In genomic region chr19:57136228-57136627, GRCm38 (mm10) we compare ENCODE assay signal across 8 mouse cellular contexts.
A peak's percentile ranks its signal among the peaks of the same experiment; 100 is the strongest.
DNase-seq lines count a peak whose midpoint lies in the region; ATAC-seq and TF ChIP-seq lines count a peak whose summit lies in the region.

No protein-coding gene starts in this region.

- H3K36me3 ChIP-seq in forebrain, embryonic 15.5 days = no peaks in the 10 kb centered on the region
- peaks cover 5% of the 10 kb centered on the region; the same call in 1 of the 2 replicates for H3K36me3 ChIP-seq in intestine, postnatal 0 days (ENCODE audit: control insufficient read depth, insufficient read depth)
- H3K36me3 ChIP-seq in lung, embryonic 16.5 days (ENCODE audit: control insufficient read depth, insufficient read depth, low read length) = 0 out of 2 replicates have a peak, but pooled peaks cover 5% of the 10 kb centered on the region

- no peaks in the 10 kb centered on the region for H3K27me3 ChIP-seq in forebrain, embryonic 15.5 days
- no peaks in the 10 kb centered on the region for H3K27me3 ChIP-seq in intestine, postnatal 0 days (replicated peaks; ENCODE audit: control insufficient read depth, insufficient read depth, low read length)
- no peaks in the 10 kb centered on the region for H3K27me3 ChIP-seq in lung, embryonic 16.5 days (ENCODE audit: control insufficient read depth, insufficient read depth, low read depth, low read length)

- peak; percentile 76 for DNase-seq in 3T3-L1 (ENCODE audit: low read depth, low spot score)
- peak; percentile 77 to 86 for DNase-seq in CD8-positive naive resting alpha-beta T cell, adult 2 months (ENCODE audit: low read depth in 2 of 2, low spot score in 2 of 2)
- peak; percentile 9 for DNase-seq in c-Kit-positive CD71-positive TER-119-positive erythroid progenitor cells, embryonic 14.5 days (ENCODE audit: low spot score)
- peak; percentile 53 for DNase-seq in ovary, postnatal 36 days (ENCODE audit: low spot score)

- no peak overlapping the region for H3K4me2 ChIP-seq in forebrain, embryonic 15.5 days (replicated peaks)
- no peak overlapping the region for H3K4me2 ChIP-seq in intestine, postnatal 0 days (replicated peaks; ENCODE audit: low read depth)
- H3K4me2 ChIP-seq in lung, embryonic 16.5 days (ENCODE audit: low read depth, low read length) = no peak overlapping the region

- H3K9ac ChIP-seq in forebrain, embryonic 15.5 days (replicated peaks) = no peak overlapping the region
- H3K9ac ChIP-seq in intestine, postnatal 0 days (ENCODE audit: low read depth, low read length) = no peak overlapping the region
- no peak overlapping the region for H3K9ac ChIP-seq in lung, embryonic 16.5 days (ENCODE audit: low read length)

- no peak overlapping the region for H3K27ac ChIP-seq in forebrain, embryonic 15.5 days (replicated peaks)
- no peak overlapping the region for H3K27ac ChIP-seq in intestine, postnatal 0 days (ENCODE audit: low read depth, low read length)
- H3K27ac ChIP-seq in lung, embryonic 16.5 days (ENCODE audit: low read length) = no peak overlapping the region

- no peaks in the 10 kb centered on the region for H3K9me3 ChIP-seq in forebrain, embryonic 15.5 days
- no peaks in the 10 kb centered on the region for H3K9me3 ChIP-seq in intestine, postnatal 0 days (ENCODE audit: control insufficient read depth)
- no peaks in the 10 kb centered on the region for H3K9me3 ChIP-seq in lung, embryonic 16.5 days (ENCODE audit: control insufficient read depth, low read length)

- 28% methylated on average over 7 of the region's 7 CpGs for WGBS in forebrain, embryonic 15.5 days
- 60% methylated on average over 7 of the region's 7 CpGs for WGBS in intestine, postnatal 0 days
- WGBS in lung, embryonic 16.5 days = 42% methylated on average over 7 of the region's 7 CpGs

- H3K4me1 ChIP-seq in forebrain, embryonic 15.5 days = peaks cover 26% of the 10 kb centered on the region
- H3K4me1 ChIP-seq in intestine, postnatal 0 days (replicated peaks; ENCODE audit: control insufficient read depth, insufficient read depth, low read length) = no peaks in the 10 kb centered on the region
- H3K4me1 ChIP-seq in lung, embryonic 16.5 days (replicated peaks; ENCODE audit: control insufficient read depth, insufficient read depth, low read length) = peaks cover 14% of the 10 kb centered on the region

- no peak overlapping the region for H3K4me3 ChIP-seq in forebrain, embryonic 15.5 days
- no peak overlapping the region for H3K4me3 ChIP-seq in intestine, postnatal 0 days (ENCODE audit: low read depth, low read length)
- H3K4me3 ChIP-seq in lung, embryonic 16.5 days (ENCODE audit: low read length) = no peak overlapping the region

- peak; percentile 87 for TF ChIP-seq CTCF in intestine, postnatal 0 days (IDR thresholded peaks at IDR 0.05; ENCODE audit: low read depth)

- ATAC-seq in forebrain, embryonic 15.5 days (replicated peaks) = peak; percentile 30; the same call in 1 of the 2 replicates
- peak; percentile 47; the same call in 1 of the 2 replicates for ATAC-seq in intestine, postnatal 0 days
- peak; percentile 42; the same call in 1 of the 2 replicates for ATAC-seq in lung, embryonic 16.5 days (ENCODE audit: low read depth)
- ATAC-seq in erythroid progenitor cell, adult 5-6 weeks (replicated peaks; ENCODE audit: low FRiP score, poor library complexity, severe bottlenecking) = no peak

Comparison
In these comparisons a context has a peak if more than half of its experiments do, and no peak if none do; other contexts are left out.
1. DNase-seq: peak in every context shown above with its lines; median percentile 82 in CD8-positive naive resting alpha-beta T cell, adult 2 months; 76 in 3T3-L1; 53 in ovary, postnatal 36 days; 9 in c-Kit-positive CD71-positive TER-119-positive erythroid progenitor cells, embryonic 14.5 days.